Mouse (Mus musculus) embryonic fibroblast, embryonic 13.5 days (primary cell): Measurements from ENCODE around the gene Zan.

ENCODE experiments used
- CTCF ChIP-seq: IDR thresholded peaks from 2 replicates; pipeline ENCODE4 v1.5.1; 2011; ENCODE audit warnings: mild to moderate bottlenecking, control low read depth, low read length, moderate library complexity, borderline replicate concordance; ENCODE audit not compliant: insufficient read depth
- POLR2A ChIP-seq: IDR thresholded peaks from 2 replicates; pipeline ENCODE4 v1.6.1; 2011; ENCODE audit warnings: low read depth, mild to moderate bottlenecking, control low read depth, low read length, moderate library complexity

- TF ChIP-seq POLR2A (no peak), CTCF (no peak)
Measured at GRCm38 (mm10) chr5:137410549-137410948, 66.3 kb downstream of the Zan start.
